Mouse (Mus musculus): ENCODE data around the gene Tbcc.

DNA sequence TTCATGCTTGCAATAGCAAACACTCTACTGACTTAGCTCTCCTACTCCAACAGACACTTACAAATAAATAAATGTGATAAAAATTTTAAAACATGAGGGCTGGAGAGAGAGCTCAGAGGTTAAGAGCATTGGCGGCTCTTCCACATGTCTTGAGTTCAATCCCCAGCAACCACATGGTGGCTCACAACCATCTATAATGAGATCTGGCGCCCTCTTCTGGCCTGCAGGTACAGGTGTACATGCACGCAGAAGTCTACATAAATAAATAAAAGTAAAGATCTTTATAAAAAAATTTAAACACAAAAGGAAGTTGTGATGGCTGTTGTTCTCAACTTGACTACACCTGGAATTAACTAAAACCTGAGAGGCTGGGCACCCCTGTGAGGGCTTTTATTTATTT lies 14.9 kb upstream of the Tbcc start:
- no peak for TF ChIP-seq CTCF (IDR thresholded peaks at IDR 0.05; ENCODE audit: borderline replicate concordance, insufficient read depth, low read depth, low read length)
- no peak for TF ChIP-seq POLR2A (IDR thresholded peaks at IDR 0.05; ENCODE audit: borderline replicate concordance, insufficient read depth, low read length)

Measured in cerebellum, adult 2 months (tissue).